Mouse (Mus musculus) liver, embryonic 16.5 days (tissue): Measurements from ENCODE around the gene Ncdn. TPM values are rescaled to one million over a fixed set of nuclear protein-coding genes. Genes with fewer than 3 reads are reported as not detected.
A peak's percentile ranks its signal among the peaks of the same experiment; 100 is the strongest.

Experiments
- ATAC-seq: fragments of 200-750 bp; cut with Nextera tagmentation; 2 replicates; pipeline ENCODE4 v1.8.0; 2017; ENCODE audit warnings: low read depth, mild to moderate bottlenecking, moderate number of reproducible peaks, moderate library complexity
- H3K27ac ChIP-seq: fragments of 300-500 bp; sonication (generic); 2 replicates; pipeline ENCODE4 v1.5.1; 2014; ENCODE audit warnings: mild to moderate bottlenecking, low read length
- H3K27me3 ChIP-seq: fragments of 300-500 bp; sonication (generic); 2 replicates; pipeline ENCODE4 v1.6.1; 2014; ENCODE audit warnings: low read depth, low read length, mixed read lengths; ENCODE audit not compliant: control insufficient read depth, insufficient read depth
- H3K36me3 ChIP-seq: fragments of 300-500 bp; sonication (generic); 2 replicates; pipeline ENCODE4 v1.6.1; 2014; ENCODE audit warnings: mild to moderate bottlenecking; ENCODE audit not compliant: control insufficient read depth, insufficient read depth
- H3K4me1 ChIP-seq: fragments of 300-500 bp; sonication (generic); 2 replicates; pipeline ENCODE4 v1.6.1; 2014; ENCODE audit warnings: low read depth, low read length, mixed read lengths; ENCODE audit not compliant: control insufficient read depth
- H3K4me2 ChIP-seq: fragments of 300-500 bp; sonication (generic); 2 replicates; pipeline ENCODE4 v1.6.1; 2014; ENCODE audit warnings: low read depth, low read length, mixed read lengths
- H3K4me3 ChIP-seq: fragments of 300-500 bp; sonication (generic); 2 replicates; pipeline ENCODE4 v1.5.1; 2014; ENCODE audit warnings: low read depth, mild to moderate bottlenecking, low read length
- H3K9ac ChIP-seq: fragments of 300-500 bp; sonication (generic); 2 replicates; pipeline ENCODE4 v1.6.1; 2014; ENCODE audit warnings: low read depth, low read length
- H3K9me3 ChIP-seq: fragments of 300-500 bp; sonication (generic); replicated peaks from 2 replicates; pipeline ENCODE4 v1.6.1; 2016; ENCODE audit warnings: low read length; ENCODE audit not compliant: control insufficient read depth
- WGBS: fragments of 180-500 bp; shearing (Covaris S2); extraction: QIAGEN DNeasy Blood & Tissue Kit; methylation state at CpG from one replicate; pipeline ENCODE4 v1.1.7; 2014; ENCODE audit not compliant: insufficient replicate concordance; 5-methylcytosine and 5-hydroxymethylcytosine counted together
- polyA plus RNA-seq: library from polyadenylated mRNA; unstranded; fragments of >200 nt; fragmentation: Nextera tagmentation; extraction: Ambion mirVana; gene quantifications from 2 replicates; pipeline ENCODE4 v1.2.1, GENCODE M21; 2015

Ncdn gene
- polyA plus RNA-seq, 1 experiment from 2014 or later = 6.7 TPM

DNA sequence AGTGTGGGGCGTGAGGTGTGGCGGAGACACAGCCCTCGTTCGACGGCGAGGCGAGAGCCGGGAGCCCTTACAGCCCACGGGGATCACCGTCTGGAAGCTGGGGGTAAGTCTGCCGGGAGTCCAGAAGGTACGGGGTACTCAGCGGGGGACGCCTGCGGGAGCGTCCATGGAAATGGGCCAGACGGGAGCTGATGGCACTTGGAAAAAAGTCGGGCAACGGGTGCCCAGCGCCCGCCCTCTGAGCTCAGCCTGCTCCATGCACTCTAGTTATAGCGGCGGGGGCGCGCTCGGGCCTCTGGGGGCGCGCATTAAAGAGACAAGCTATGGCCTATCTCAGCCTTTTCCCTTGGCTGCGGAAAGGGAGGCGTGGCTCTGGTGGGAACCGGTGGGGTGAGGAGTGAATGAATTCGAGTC, 17.2 kb downstream of the Ncdn start, which contains the start of gene Tfap2e:
Tfap2e (minus strand) TSS at position 240 of the 414 bp plus-strand sequence.
- no peak for ATAC-seq
- 3% methylated on average over 32 of the region's 32 CpGs for WGBS

GRCm38 (mm10) chr4:126735382-126736000, 17.7 kb downstream of the Ncdn start:
- H3K4me1 ChIP-seq = no peaks in the 10 kb centered on the region; the same call in 1 of the 2 replicates
- no peaks in the 10 kb centered on the region for H3K36me3 ChIP-seq
- H3K9ac ChIP-seq = no peak overlapping the region
- peak overlapping the region; percentile 31 for H3K4me2 ChIP-seq
- no peaks in the 10 kb centered on the region for H3K9me3 ChIP-seq
- no peak for ATAC-seq
- H3K4me3 ChIP-seq = peak overlapping the region; percentile 34
- H3K27me3 ChIP-seq = peaks cover 87% of the 10 kb centered on the region
- WGBS = 2% methylated on average over 45 of the region's 62 CpGs
- H3K27ac ChIP-seq = no peak overlapping the region

More for the DNA sequence above, 17.2 kb downstream of the Ncdn start, which contains the start of gene Tfap2e:
- no peaks in the 10 kb centered on the region; the same call in 1 of the 2 replicates for H3K4me1 ChIP-seq
- no peak within 1 kb of the TSS for H3K9ac ChIP-seq
- no peak within 1 kb of the TSS for H3K27ac ChIP-seq
- peaks cover 82% of the 10 kb centered on the region for H3K27me3 ChIP-seq
- H3K36me3 ChIP-seq = no peaks in the 10 kb centered on the region
- no peaks in the 10 kb centered on the region for H3K9me3 ChIP-seq
- peak within 1 kb of the TSS; percentile 34 for H3K4me3 ChIP-seq
- H3K4me2 ChIP-seq = peak within 1 kb of the TSS; percentile 31

GRCm38 (mm10) chr4:126734700-126735381, 18.4 kb downstream of the Ncdn start:
- H3K9ac ChIP-seq = no peak overlapping the region
- peaks cover 87% of the 10 kb centered on the region for H3K27me3 ChIP-seq
- no peaks in the 10 kb centered on the region; the same call in 1 of the 2 replicates for H3K4me1 ChIP-seq
- H3K4me3 ChIP-seq = peak overlapping the region; percentile 34
- H3K27ac ChIP-seq = no peak overlapping the region
- H3K9me3 ChIP-seq = no peaks in the 10 kb centered on the region
- H3K4me2 ChIP-seq = peak overlapping the region; percentile 31
- WGBS = 4% methylated on average over 46 of the region's 51 CpGs
- no peak for ATAC-seq
- H3K36me3 ChIP-seq = no peaks in the 10 kb centered on the region

DNA sequence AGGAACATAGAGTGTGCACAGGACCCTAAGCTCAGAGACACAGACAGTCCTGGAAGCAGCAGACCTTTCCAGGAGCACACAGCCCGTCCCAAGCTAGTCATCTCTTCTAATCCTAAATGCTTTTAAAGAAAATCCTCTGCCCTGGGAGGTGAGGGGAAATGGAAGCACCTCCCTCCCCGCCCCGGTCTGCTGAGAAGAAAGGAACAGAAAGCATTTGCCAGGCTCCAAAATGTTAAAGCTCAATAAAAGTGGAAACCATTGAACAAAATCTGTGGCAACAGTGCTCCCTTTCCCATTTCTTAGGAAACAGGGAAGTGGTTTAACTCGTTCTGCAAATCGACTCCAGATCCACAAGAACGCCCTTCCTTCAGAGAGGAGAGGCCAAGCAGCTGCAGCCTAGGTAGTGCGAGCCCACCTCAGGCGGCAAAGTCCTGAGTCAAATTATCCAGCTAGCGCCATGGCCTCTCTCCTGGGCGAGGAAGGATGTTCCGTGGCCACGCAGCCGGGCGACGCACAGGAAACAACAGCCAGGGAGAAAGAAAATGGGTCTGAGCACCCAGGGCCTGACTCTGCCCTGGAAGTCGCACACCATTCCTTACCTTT, 19.1 kb downstream of the Ncdn start:
- Histone ChIP-seq H3K36me3 (no peaks in the 10 kb centered on the region), H3K27ac (no peak overlapping the region), H3K9me3 (no peaks in the 10 kb centered on the region), H3K4me2 (no peak overlapping the region), H3K9ac (no peak overlapping the region), H3K4me1 (no peaks in the 10 kb centered on the region; the same call in 1 of the 2 replicates), H3K4me3 (no peak overlapping the region), H3K27me3 (peaks cover 82% of the 10 kb centered on the region)
- ATAC-seq = no peak
- WGBS = 2% methylated on average over 16 of the region's 16 CpGs

DNA sequence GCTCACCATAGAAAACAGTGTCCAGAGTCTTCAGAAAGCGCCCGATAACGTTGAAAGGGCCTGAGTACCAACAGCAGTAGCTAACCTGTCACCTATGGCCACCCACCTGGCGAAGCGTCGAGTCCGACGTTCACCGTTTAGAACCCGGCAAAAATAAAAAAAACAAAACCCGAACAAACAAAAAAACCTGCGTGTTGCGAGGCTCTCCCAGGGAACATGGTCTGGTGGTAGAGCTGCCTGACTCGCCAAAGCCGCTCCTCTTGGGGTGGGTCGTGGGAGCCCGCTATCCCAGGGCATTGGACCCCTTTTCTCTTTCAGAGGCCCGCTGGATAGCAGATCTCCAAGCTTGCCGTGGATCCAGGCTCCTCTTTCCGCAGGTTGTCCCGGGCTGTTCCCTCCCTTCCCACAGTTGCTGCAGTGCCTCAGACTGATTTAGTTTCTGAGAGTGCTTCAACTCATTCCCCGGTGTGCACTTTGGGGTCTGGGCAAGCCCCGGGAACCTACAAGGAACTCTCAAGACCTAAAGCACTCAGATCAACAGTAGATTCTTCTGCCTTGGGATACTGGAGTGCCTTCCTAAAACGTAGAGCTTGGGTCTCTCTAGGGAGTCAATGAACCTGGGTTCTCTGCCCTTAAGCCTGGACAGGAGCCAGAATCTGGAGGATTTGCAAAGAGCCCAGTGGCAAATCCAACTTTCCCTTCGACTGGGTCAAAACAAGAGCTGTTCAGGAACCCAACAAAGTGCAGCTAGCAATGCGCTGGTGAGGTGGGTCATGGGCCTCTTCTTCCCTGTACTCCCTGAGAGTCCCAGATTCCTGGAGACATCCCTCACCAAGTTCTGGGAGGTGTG, 20.5 kb downstream of the Ncdn start:
- 4% methylated on average over 26 of the region's 26 CpGs for WGBS
- H3K27me3 ChIP-seq = peaks cover 75% of the 10 kb centered on the region
- no peak for ATAC-seq
- no peak overlapping the region for H3K4me3 ChIP-seq
- no peaks in the 10 kb centered on the region for H3K9me3 ChIP-seq
- no peaks in the 10 kb centered on the region for H3K36me3 ChIP-seq
- H3K4me2 ChIP-seq = no peak overlapping the region
- no peak overlapping the region for H3K27ac ChIP-seq
- no peaks in the 10 kb centered on the region; the same call in 1 of the 2 replicates for H3K4me1 ChIP-seq
- H3K9ac ChIP-seq = no peak overlapping the region

DNA sequence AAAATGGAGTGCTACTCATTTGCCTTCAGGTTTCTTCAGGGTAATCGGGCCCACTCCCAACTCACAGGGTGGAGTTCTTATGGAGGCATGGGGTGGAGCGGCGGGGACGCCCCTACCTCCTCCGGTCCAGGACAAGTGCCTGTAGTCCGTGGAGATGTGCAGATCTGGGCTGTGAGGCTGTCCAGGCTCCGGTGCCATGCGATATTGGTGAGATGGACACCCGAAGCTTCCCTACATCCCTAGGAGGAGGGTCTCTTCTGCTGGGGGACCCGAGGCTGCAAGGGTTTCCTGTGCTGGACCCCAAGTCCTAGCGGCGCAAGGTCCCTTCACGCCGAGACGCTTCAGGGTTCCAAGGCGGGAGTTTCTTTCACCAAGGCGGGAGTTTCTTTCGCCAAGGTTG, 21.1 kb downstream of the Ncdn start:
- Histone ChIP-seq H3K4me2 (no peak overlapping the region), H3K36me3 (no peaks in the 10 kb centered on the region)

DNA sequence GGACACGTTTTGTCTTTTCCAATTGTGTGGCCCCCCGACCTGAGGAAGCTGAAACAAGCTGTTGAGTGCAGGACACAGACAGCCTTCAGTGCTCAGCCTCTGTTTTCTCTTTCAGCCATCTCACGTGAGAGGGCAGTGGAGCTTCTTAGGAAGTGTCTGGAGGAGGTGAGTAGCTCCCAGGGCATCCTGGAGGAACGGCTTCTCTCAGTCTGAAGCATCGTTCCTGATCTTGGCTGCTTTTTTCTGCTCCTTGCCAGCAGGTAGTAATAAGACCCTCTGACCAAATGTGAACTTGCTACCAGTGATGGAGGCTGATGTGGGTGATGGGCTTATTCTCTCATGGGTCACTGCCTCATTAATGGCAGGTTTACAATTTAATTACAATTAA, 45.8 kb downstream of the Ncdn start:
- no peak overlapping the region for H3K4me2 ChIP-seq
- 75% methylated on average over 5 of the region's 5 CpGs for WGBS
- no peak overlapping the region for H3K9ac ChIP-seq
- H3K27ac ChIP-seq = no peak overlapping the region
- H3K9me3 ChIP-seq = no peaks in the 10 kb centered on the region
- H3K27me3 ChIP-seq = no peaks in the 10 kb centered on the region
- no peak for ATAC-seq
- H3K36me3 ChIP-seq = peaks cover 34% of the 10 kb centered on the region
- H3K4me1 ChIP-seq = no peaks in the 10 kb centered on the region
- H3K4me3 ChIP-seq = no peak overlapping the region

More for the DNA sequence above, 21.1 kb downstream of the Ncdn start:
- Histone ChIP-seq H3K27me3 (peaks cover 68% of the 10 kb centered on the region), H3K27ac (no peak overlapping the region), H3K4me3 (no peak overlapping the region), H3K4me1 (no peaks in the 10 kb centered on the region; the same call in 1 of the 2 replicates), H3K9me3 (no peaks in the 10 kb centered on the region), H3K9ac (no peak overlapping the region)
- 3% methylated on average over 18 of the region's 18 CpGs for WGBS
- no peak for ATAC-seq

DNA sequence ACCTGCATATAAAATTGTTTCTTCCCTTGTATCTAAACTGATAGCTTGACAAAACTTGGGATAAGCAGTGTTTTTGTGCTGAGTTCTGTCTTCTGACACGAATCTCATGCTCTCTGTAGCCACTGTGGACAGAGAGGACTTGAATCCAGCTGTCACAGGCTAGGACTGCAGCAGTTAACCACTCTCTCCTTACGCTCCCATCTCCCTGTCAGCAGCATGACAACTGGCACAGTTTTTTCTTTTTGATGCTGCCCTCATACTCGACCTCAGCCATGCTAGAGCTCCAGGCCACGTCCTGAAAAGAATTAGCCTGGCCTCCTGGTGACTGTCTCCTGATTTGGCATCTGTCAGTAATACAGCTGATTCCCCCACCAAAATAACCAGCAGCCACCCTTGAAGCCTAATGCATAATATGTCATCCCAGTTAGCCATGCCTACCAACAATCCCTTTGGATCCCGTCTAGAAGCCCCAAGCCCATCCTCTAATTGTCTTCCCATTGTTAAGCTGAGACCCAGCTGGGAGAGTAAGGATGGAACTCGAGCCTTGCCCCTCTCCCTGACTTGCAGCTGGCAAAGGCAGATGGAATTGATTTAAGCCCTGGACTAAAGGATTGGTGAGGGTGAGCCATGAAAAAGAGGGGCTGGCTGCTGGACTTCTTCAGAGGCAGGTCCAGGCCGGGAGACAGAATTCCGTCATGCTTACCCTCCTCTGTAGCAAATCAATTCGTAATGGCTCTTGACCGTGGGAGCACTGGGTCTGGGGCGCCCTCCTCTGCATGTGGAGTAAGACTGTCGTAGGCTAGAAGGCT, 46.4 kb downstream of the Ncdn start:
- no peak for ATAC-seq
- no peak overlapping the region for H3K9ac ChIP-seq
- no peaks in the 10 kb centered on the region for H3K4me1 ChIP-seq
- no peak overlapping the region for H3K27ac ChIP-seq
- H3K4me2 ChIP-seq = no peak overlapping the region
- no peaks in the 10 kb centered on the region for H3K9me3 ChIP-seq
- no peaks in the 10 kb centered on the region for H3K27me3 ChIP-seq
- no peak overlapping the region for H3K4me3 ChIP-seq
- 81% methylated on average over 12 of the region's 12 CpGs for WGBS
- peaks cover 34% of the 10 kb centered on the region for H3K36me3 ChIP-seq
